In genomic region chr9:30575531-30575930, GRCm38 (mm10) we compare ENCODE assay signal across 22 mouse cellular contexts.
DNase-seq lines count a peak whose midpoint lies in the region; ATAC-seq and TF ChIP-seq lines count a peak whose summit lies in the region.
"Had no signal": no experiment of that assay in that cellular context is flagged by ENCODE, and none has a peak within 500 bp of the region (broad histone marks: within the 10 kb centered on the region; RNA-seq: fewer than 3 reads in every experiment).

No protein-coding gene starts in this region.

- in situ Hi-C loops in CH12.LX (cut with MboI; ENCODE audit: low pct_ligation_motif_present, low pct_unique_long_range_greater_than_20kb, low sequenced_read_pairs), result no loop called here

- DNase-seq in adrenal gland, adult 2 months, result peak; percentile 8
- no peak for DNase-seq in adrenal gland, postnatal 4 days (ENCODE audit: low spot score in 2 of 2)
- DNase-seq in heart, adult 11 months, result peak; percentile 2
- no peak for DNase-seq in heart, adult 8-10 months (ENCODE audit: low spot score)
- DNase-seq in midbrain, embryonic 11.5 days (ENCODE audit: low spot score, missing footprints), result peak; percentile 82
- DNase-seq in midbrain, postnatal 0 days (ENCODE audit: low spot score), result no peak
- DNase-seq in CH12.LX (ENCODE audit: extremely low read depth), result no peak
- DNase-seq in cerebellum, adult 9-10 months, result no peak
- DNase-seq: adrenal gland, adult 8-10 months; adrenal gland, postnatal 10 days; adrenal gland, postnatal 14 days; adrenal gland, postnatal 25 days; B cell, adult 2 months; cerebellum, adult 11 months; cerebellum, adult 11-12 months; cerebellum, adult 18-20 months; cerebellum, adult 2 months; cerebellum, adult 8-10 months had no signal

- no peak for TF ChIP-seq POLR2A in CH12.LX (IDR thresholded peaks at IDR 0.05; ENCODE audit: low read depth, low read length)

- 43% methylated on average over 3 of the region's 3 CpGs for WGBS in midbrain, embryonic 11.5 days
- WGBS in midbrain, postnatal 0 days, result 38% methylated on average over 3 of the region's 3 CpGs

- peaks cover 12% of the 10 kb centered on the region for H3K4me1 ChIP-seq in midbrain, embryonic 11.5 days (ENCODE audit: control insufficient read depth, insufficient read depth, low read length)
- H3K4me1 ChIP-seq in midbrain, postnatal 0 days (ENCODE audit: insufficient read depth, low read length), result peaks cover 4% of the 10 kb centered on the region; the same call in 1 of the 2 replicates
- H3K4me1 ChIP-seq in CH12.LX (ENCODE audit: control insufficient read depth in 1 of 2, insufficient read depth in 2 of 2), result peaks cover 15 to 18% of the 10 kb centered on the region in 2 experiments

- dilution Hi-C loops in CH12.LX (cut with MboI; ENCODE audit: extremely low pct_ligation_motif_present, extremely low pct_unique_long_range_greater_than_20kb, low sequenced_read_pairs), result no loop called here

- no peak for TF ChIP-seq RAD21 in CH12.LX (IDR thresholded peaks at IDR 0.05; ENCODE audit: low read depth, low read length)

- H3K36me3 ChIP-seq in midbrain, embryonic 11.5 days (ENCODE audit: control insufficient read depth, insufficient read depth, low read length), result no peaks in the 10 kb centered on the region
- H3K36me3 ChIP-seq in midbrain, postnatal 0 days (ENCODE audit: insufficient read depth, low read length), result no peaks in the 10 kb centered on the region
- H3K36me3 ChIP-seq in CH12.LX (replicated peaks in 1 of 2; ENCODE audit: control insufficient read depth in 1 of 2, insufficient read depth in 1 of 2, low read length in 1 of 2), result no peaks in the 10 kb centered on the region
- H3K36me3 ChIP-seq: G1E had no signal

- TF ChIP-seq EP300 in CH12.LX (IDR thresholded peaks at IDR 0.05; ENCODE audit: low read length), result no peak

- no peaks in the 10 kb centered on the region for H3K27me3 ChIP-seq in midbrain, embryonic 11.5 days (ENCODE audit: control insufficient read depth, insufficient read depth, low read length)
- no peaks in the 10 kb centered on the region for H3K27me3 ChIP-seq in midbrain, postnatal 0 days (ENCODE audit: insufficient read depth, low read length)
- H3K27me3 ChIP-seq in CH12.LX (replicated peaks), result no peaks in the 10 kb centered on the region
- H3K27me3 ChIP-seq: Patski had no signal

- no peak overlapping the region for H3K9ac ChIP-seq in midbrain, embryonic 11.5 days (ENCODE audit: low read length)
- H3K9ac ChIP-seq in midbrain, postnatal 0 days (replicated peaks; ENCODE audit: low read length, poor library complexity, severe bottlenecking), result no peak overlapping the region
- no peak overlapping the region for H3K9ac ChIP-seq in CH12.LX (ENCODE audit: insufficient read depth, low read depth)

- H3K79me2 ChIP-seq in CH12.LX (replicated peaks; ENCODE audit: control insufficient read depth, extremely low read depth, insufficient read depth, poor library complexity, severe bottlenecking), result no peaks in the 10 kb centered on the region

- no peak overlapping the region for H3K4me3 ChIP-seq in midbrain, embryonic 11.5 days (ENCODE audit: low read depth, low read length)
- no peak overlapping the region for H3K4me3 ChIP-seq in midbrain, postnatal 0 days (ENCODE audit: low read depth, low read length)
- H3K4me3 ChIP-seq in CH12.LX (replicated peaks in 1 of 3; ENCODE audit: low read depth in 2 of 3, low read length in 2 of 3, poor library complexity in 1 of 3), result no peak overlapping the region

- no peak overlapping the region for H3K4me2 ChIP-seq in midbrain, embryonic 11.5 days
- H3K4me2 ChIP-seq in midbrain, postnatal 0 days (ENCODE audit: low read depth, low read length, poor library complexity, severe bottlenecking), result no peak overlapping the region
- peak overlapping the region; percentile 13; the same call in 1 of the 2 replicates for H3K4me2 ChIP-seq in CH12.LX (ENCODE audit: insufficient read depth, low read depth, poor library complexity, severe bottlenecking)

- no peaks in the 10 kb centered on the region for H3K9me3 ChIP-seq in midbrain, embryonic 11.5 days (ENCODE audit: control insufficient read depth, low read length)
- no peaks in the 10 kb centered on the region for H3K9me3 ChIP-seq in midbrain, postnatal 0 days (ENCODE audit: low read length)
- H3K9me3 ChIP-seq in CH12.LX (replicated peaks; ENCODE audit: low read length), result no peaks in the 10 kb centered on the region
- H3K9me3 ChIP-seq: G1E had no signal

- no peak for ATAC-seq in midbrain, embryonic 11.5 days (ENCODE audit: low FRiP score)
- no peak for ATAC-seq in midbrain, postnatal 0 days (ENCODE audit: low FRiP score)
- ATAC-seq: activated CD4-positive, CD25-positive, alpha-beta regulatory T cell, adult 4 months; CD4-positive, CD25-positive, alpha-beta regulatory T cell, adult 4 months; Patski had no signal

- TF ChIP-seq CTCF in midbrain, postnatal 0 days (IDR thresholded peaks at IDR 0.05), result no peak
- TF ChIP-seq CTCF in CH12.LX (conservative IDR thresholded peaks at IDR 0.05 in 1 of 2, IDR thresholded peaks at IDR 0.05 in 1 of 2; ENCODE audit: low read depth in 2 of 2, low read length in 2 of 2), result no peak

- H3K27ac ChIP-seq in midbrain, embryonic 11.5 days (ENCODE audit: low read depth, low read length), result no peak overlapping the region
- no peak overlapping the region for H3K27ac ChIP-seq in midbrain, postnatal 0 days (ENCODE audit: low read depth, low read length)
- H3K27ac ChIP-seq in CH12.LX (ENCODE audit: insufficient read depth, low read depth), result no peak overlapping the region

TF ChIP-seq in CH12.LX, 34 proteins besides CTCF, POLR2A, EP300 and RAD21:
- TF ChIP-seq MAX (IDR thresholded peaks at IDR 0.05; ENCODE audit: low read length), result no peak
- no peak for TF ChIP-seq ZNF384 (IDR thresholded peaks at IDR 0.05; ENCODE audit: low read depth, low read length)
- no peak for TF ChIP-seq POLR2AphosphoS2 (IDR thresholded peaks at IDR 0.05; ENCODE audit: low read depth, low read length)
- TF ChIP-seq RCOR1 (conservative IDR thresholded peaks at IDR 0.05; ENCODE audit: low read depth, low read length), result no peak
- no peak for TF ChIP-seq USF2 (conservative IDR thresholded peaks at IDR 0.05; ENCODE audit: low read depth, low read length)
- TF ChIP-seq JUND (conservative IDR thresholded peaks at IDR 0.05; ENCODE audit: low read depth, low read length), result no peak
- no peak for TF ChIP-seq NELFE (IDR thresholded peaks at IDR 0.05; ENCODE audit: low read depth, low read length)
- no peak for TF ChIP-seq ZMIZ1 (IDR thresholded peaks at IDR 0.05; ENCODE audit: low read depth, low read length)
- TF ChIP-seq NRF1 (IDR thresholded peaks at IDR 0.05; ENCODE audit: low read depth, low read length), result no peak
- TF ChIP-seq USF1 (IDR thresholded peaks at IDR 0.05; ENCODE audit: low read depth, low read length), result no peak
- TF ChIP-seq HCFC1 (IDR thresholded peaks at IDR 0.05; ENCODE audit: low read depth, low read length), result no peak
- TF ChIP-seq CHD1 (IDR thresholded peaks at IDR 0.05; ENCODE audit: low read depth, low read length), result no peak
- TF ChIP-seq JUN (IDR thresholded peaks at IDR 0.05; ENCODE audit: insufficient read depth, low read depth, low read length), result no peak
- TF ChIP-seq SMC3 (IDR thresholded peaks at IDR 0.05; ENCODE audit: low read depth, low read length), result no peak
- TF ChIP-seq CHD2 (IDR thresholded peaks at IDR 0.05; ENCODE audit: low read length), result no peak
- no peak for TF ChIP-seq TBP (conservative IDR thresholded peaks at IDR 0.05; ENCODE audit: low read depth, low read length)
- TF ChIP-seq MYC (IDR thresholded peaks at IDR 0.05; ENCODE audit: low read depth, low read length), result no peak
- TF ChIP-seq BHLHE40 (IDR thresholded peaks at IDR 0.05; ENCODE audit: low read depth, low read length), result no peak
- no peak for TF ChIP-seq TCF12 (IDR thresholded peaks at IDR 0.05; ENCODE audit: low read depth, low read length)
- no peak for TF ChIP-seq MEF2A (IDR thresholded peaks at IDR 0.05; ENCODE audit: borderline replicate concordance, low read depth, low read length)

Comparison
In these comparisons a context has a peak if more than half of its experiments do, and no peak if none do; other contexts are left out.
1. DNase-seq: peak in adrenal gland, adult 2 months (single experiment), heart, adult 11 months (single experiment) and midbrain, embryonic 11.5 days (single experiment); none in adrenal gland, postnatal 4 days (0 of 2), heart, adult 8-10 months (single experiment), midbrain, postnatal 0 days (single experiment), CH12.LX (single experiment) and cerebellum, adult 9-10 months (single experiment).